Mouse (Mus musculus) liver, embryonic 14.5 days (tissue): ENCODE results near the gene Shroom3. TPM values are rescaled to one million over a fixed set of nuclear protein-coding genes. Genes with fewer than 3 reads are reported as not detected.

Experiments
- ATAC-seq: fragments of 200-750 bp; cut with Nextera tagmentation; 2 replicates; pipeline ENCODE4 v1.8.0; 2017; ENCODE audit warnings: moderate number of reproducible peaks, mild to moderate bottlenecking, moderate library complexity; ENCODE audit not compliant: insufficient read depth
- DNase-seq, 3 experiments: peaks; one replicate each; pipeline ENCODE4 v3.0.0-alpha.2; 2012 to 2013; ENCODE audit warnings: low read depth in 3 of 3, low spot score in 3 of 3
- H3K27ac ChIP-seq: fragments of 300-500 bp; sonication (generic); 2 replicates; pipeline ENCODE4 v1.5.1; 2014; ENCODE audit warnings: moderate library complexity, mild to moderate bottlenecking, control low read depth, inconsistent platforms
- H3K27me3 ChIP-seq: fragments of 300-500 bp; sonication (generic); 2 replicates; pipeline ENCODE4 v1.6.1; 2014; ENCODE audit warnings: mild to moderate bottlenecking, low read length, moderate library complexity; ENCODE audit not compliant: control insufficient read depth, insufficient read depth
- H3K36me3 ChIP-seq: fragments of 300-500 bp; sonication (generic); replicated peaks from 2 replicates; pipeline ENCODE4 v1.6.1; 2014; ENCODE audit warnings: low read depth; ENCODE audit not compliant: control insufficient read depth, insufficient read depth
- H3K4me1 ChIP-seq, 2 experiments: fragments of 200-500 bp in 1 of 2; fragments of 300-500 bp in 1 of 2; sonication (generic) in 1 of 2; replicated peaks; 2 replicates each; pipeline ENCODE4 v1.6.1; 2012 to 2014; ENCODE audit warnings: antibody characterized with exemption in 1 of 2, inconsistent platforms in 1 of 2, low read length in 1 of 2; ENCODE audit not compliant: control insufficient read depth in 2 of 2, insufficient read depth in 2 of 2
- H3K4me2 ChIP-seq: fragments of 300-500 bp; sonication (generic); 2 replicates; pipeline ENCODE4 v1.6.1; 2014; ENCODE audit warnings: low read depth, mild to moderate bottlenecking, control low read depth, moderate library complexity
- H3K4me3 ChIP-seq, 2 experiments: fragments of 200-500 bp in 1 of 2; fragments of 300-500 bp in 1 of 2; sonication (generic) in 1 of 2; 2 replicates each; pipeline ENCODE4 v1.5.1; 2012 to 2014; ENCODE audit warnings: low read depth in 2 of 2, low read length in 2 of 2, mild to moderate bottlenecking in 2 of 2, control low read depth in 1 of 2, inconsistent platforms in 1 of 2, moderate library complexity in 1 of 2; ENCODE audit not compliant: insufficient read depth in 1 of 2
- H3K9ac ChIP-seq: fragments of 300-500 bp; sonication (generic); replicated peaks from 2 replicates; pipeline ENCODE4 v1.6.1; 2014; ENCODE audit warnings: mild to moderate bottlenecking, control low read depth, moderate library complexity
- H3K9me3 ChIP-seq: fragments of 300-500 bp; sonication (generic); 2 replicates; pipeline ENCODE4 v1.6.1; 2016; ENCODE audit warnings: low read length, mixed read lengths; ENCODE audit not compliant: control insufficient read depth
- CTCF ChIP-seq: IDR thresholded peaks from 2 replicates; pipeline ENCODE4 v1.5.1; 2016; ENCODE audit warnings: antibody characterized with exemption, low read depth, control low read depth
- EP300 ChIP-seq: IDR thresholded peaks from 2 replicates; pipeline ENCODE4 v1.6.1; 2016; ENCODE audit warnings: antibody characterized with exemption, low read depth
- WGBS: fragments of 180-500 bp; shearing (Covaris S2); extraction: QIAGEN DNeasy Blood & Tissue Kit; methylation state at CpG from one replicate; pipeline ENCODE4 v1.1.7; 2014; ENCODE audit not compliant: insufficient replicate concordance; 5-methylcytosine and 5-hydroxymethylcytosine counted together
- polyA plus RNA-seq, 2 experiments: library from polyadenylated mRNA; depleted of rRNA in 1 of 2; stranded (reverse) in 1 of 2; unstranded in 1 of 2; fragments of >200 nt; fragmentation: Nextera tagmentation in 1 of 2; extraction: Ambion mirVana in 1 of 2; gene quantifications; 2 replicates each; pipeline versions ENCODE4 v1.2.1 to v1.2.3; 2012 to 2014

Shroom3 gene
- polyA plus RNA-seq, 2 experiments, result 0.11 to 0.30 TPM

DNA sequence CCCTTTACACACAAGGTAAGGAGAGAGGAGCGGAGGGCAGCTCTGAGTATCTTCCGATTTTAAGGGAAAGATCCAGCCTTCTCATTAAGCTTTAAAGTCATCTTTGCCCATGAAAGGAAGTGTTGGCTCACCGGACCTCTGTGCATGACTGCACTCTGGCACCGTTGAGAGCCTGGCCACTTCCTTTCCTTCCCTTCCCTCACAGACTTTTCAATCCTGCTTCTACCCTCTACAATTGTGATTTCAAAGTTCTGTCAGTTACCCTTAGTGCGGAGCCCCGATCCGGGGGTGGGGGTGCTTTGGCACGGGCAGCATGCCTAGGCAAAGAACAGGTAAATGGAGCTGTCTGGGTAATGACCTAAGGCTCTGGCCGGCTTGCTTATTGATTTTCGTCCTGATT lies 244.4 kb downstream of the Shroom3 start:
- 50% methylated on average over 10 of the region's 10 CpGs for WGBS
- TF ChIP-seq CTCF (no peak), EP300 (no peak)
- H3K27ac ChIP-seq, result no peak overlapping the region
- DNase-seq (no peak), ATAC-seq (no peak)
- no peaks in the 10 kb centered on the region for H3K9me3 ChIP-seq
- H3K4me2 ChIP-seq, result no peak overlapping the region
- H3K4me1 ChIP-seq, result peaks cover 0 to 6% of the 10 kb centered on the region in 2 experiments; a peak in 1 of 4 replicates
- no peak overlapping the region for H3K4me3 ChIP-seq
- no peak overlapping the region for H3K9ac ChIP-seq
- no peaks in the 10 kb centered on the region for H3K27me3 ChIP-seq
- no peaks in the 10 kb centered on the region for H3K36me3 ChIP-seq

DNA sequence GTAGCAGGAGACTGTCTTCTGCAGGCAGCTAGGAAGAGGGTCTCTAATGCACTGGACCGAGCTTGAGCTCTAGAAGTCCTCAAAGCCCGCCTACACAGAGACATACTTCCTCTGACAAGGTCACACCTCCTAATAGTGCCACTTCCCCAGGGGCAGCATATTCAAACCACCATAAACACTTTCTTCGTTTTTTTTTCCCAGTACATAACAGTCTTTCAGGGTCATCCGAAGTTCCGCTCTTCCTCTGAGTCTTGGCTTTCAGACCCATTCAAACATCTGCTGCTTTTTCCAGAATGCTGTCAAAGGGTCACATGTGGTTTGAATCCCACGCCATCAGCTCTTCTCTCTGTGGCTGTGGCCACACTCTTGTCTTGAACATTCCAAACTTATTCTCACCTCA lies 247.3 kb downstream of the Shroom3 start:
- H3K4me3 ChIP-seq, result no peak overlapping the region
- TF ChIP-seq EP300, result no peak
- no peak for TF ChIP-seq CTCF
- H3K27me3 ChIP-seq, result no peaks in the 10 kb centered on the region
- H3K4me1 ChIP-seq, result peaks cover 0 to 3% of the 10 kb centered on the region in 2 experiments; a peak in 1 of 4 replicates
- H3K4me2 ChIP-seq, result no peak overlapping the region
- H3K9me3 ChIP-seq, result no peaks in the 10 kb centered on the region
- no peak overlapping the region for H3K27ac ChIP-seq
- H3K36me3 ChIP-seq, result no peaks in the 10 kb centered on the region
- DNase-seq, result no peak
- 49% methylated on average over 6 of the region's 6 CpGs for WGBS
- ATAC-seq, result no peak
- H3K9ac ChIP-seq, result no peak overlapping the region

DNA sequence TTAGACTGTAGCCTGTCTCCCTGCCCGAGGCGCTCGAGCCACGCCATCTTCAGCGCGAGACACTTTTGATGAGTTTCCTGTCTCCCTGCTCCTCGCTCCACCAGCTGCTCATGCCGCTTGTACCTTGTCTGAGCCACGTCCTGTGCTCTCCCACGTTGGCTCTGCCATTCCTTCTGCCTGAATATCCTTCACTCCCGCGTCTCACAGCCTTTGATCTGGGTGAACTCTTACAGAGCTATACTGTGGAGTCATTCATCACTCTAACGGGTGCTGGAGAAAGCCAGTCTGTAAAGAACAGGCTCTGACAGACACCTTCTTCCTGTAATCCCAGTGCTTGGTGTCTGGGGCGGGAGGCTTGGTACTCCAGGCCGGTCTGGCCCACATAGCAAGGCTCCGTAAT lies 248.1 kb downstream of the Shroom3 start:
- Histone ChIP-seq H3K27ac (no peak overlapping the region), H3K9ac (no peak overlapping the region), H3K9me3 (no peaks in the 10 kb centered on the region), H3K36me3 (no peaks in the 10 kb centered on the region), H3K27me3 (no peaks in the 10 kb centered on the region), H3K4me2 (no peak overlapping the region), H3K4me1 (no peaks in the 10 kb centered on the region), H3K4me3 (no peak overlapping the region)
- TF ChIP-seq CTCF (no peak), EP300 (no peak)
- DNase-seq (no peak), ATAC-seq (no peak)
- WGBS, result 54% methylated on average over 16 of the region's 16 CpGs

GRCm38 (mm10) chr5:92933010-92933409 lies 249.8 kb downstream of the Shroom3 start:
- H3K4me1 ChIP-seq, result no peaks in the 10 kb centered on the region
- no peak overlapping the region for H3K4me2 ChIP-seq
- H3K27ac ChIP-seq, result no peak overlapping the region
- whole genome bisulfite sequencing, result 66% methylated on average over 10 of the region's 10 CpGs
- H3K36me3 ChIP-seq, result no peaks in the 10 kb centered on the region
- no peak overlapping the region for H3K4me3 ChIP-seq
- ATAC-seq, result no peak
- no peak overlapping the region for H3K9ac ChIP-seq
- DNase-seq, result no peak
- no peaks in the 10 kb centered on the region for H3K9me3 ChIP-seq
- H3K27me3 ChIP-seq, result no peaks in the 10 kb centered on the region
- no peak for TF ChIP-seq CTCF
- no peak for TF ChIP-seq EP300

DNA sequence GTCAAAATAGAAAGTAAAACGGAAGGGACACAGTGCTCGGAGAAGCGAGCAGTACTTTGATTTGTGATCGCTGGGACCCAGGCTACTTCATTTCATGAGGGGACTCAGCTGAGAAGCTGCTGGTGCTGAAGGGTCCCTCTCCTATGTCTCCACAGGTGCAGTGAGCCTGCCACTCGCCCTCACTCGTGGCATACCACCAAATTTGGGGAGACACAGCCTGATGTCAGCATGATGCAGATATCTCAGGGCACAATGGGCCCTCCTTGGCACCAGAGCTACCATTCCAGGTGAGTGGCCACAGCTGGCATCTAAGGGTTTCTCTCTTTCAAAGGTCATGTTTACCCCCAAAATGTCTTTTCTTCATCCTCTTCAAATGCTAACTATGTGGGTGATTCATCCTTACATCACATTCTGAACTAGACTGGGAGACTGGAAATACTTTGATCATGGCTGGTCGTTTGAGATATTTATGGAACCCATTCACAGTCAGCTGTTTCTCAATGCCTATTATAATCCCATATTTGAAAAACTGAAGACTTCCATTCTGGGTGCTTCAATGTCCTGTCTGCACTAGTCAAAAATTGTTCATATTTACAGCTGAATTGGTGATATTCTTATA lies 250.5 kb downstream of the Shroom3 start:
- no peak overlapping the region for H3K4me2 ChIP-seq
- H3K4me3 ChIP-seq, result no peak overlapping the region
- no peak overlapping the region for H3K9ac ChIP-seq
- ATAC-seq (no peak), DNase-seq (no peak)
- WGBS, result 59% methylated on average over 7 of the region's 7 CpGs
- H3K9me3 ChIP-seq, result no peaks in the 10 kb centered on the region
- no peak overlapping the region for H3K27ac ChIP-seq
- no peaks in the 10 kb centered on the region for H3K36me3 ChIP-seq
- no peaks in the 10 kb centered on the region for H3K27me3 ChIP-seq
- H3K4me1 ChIP-seq, result no peaks in the 10 kb centered on the region
- TF ChIP-seq EP300 (no peak), CTCF (no peak)
